Mouse (Mus musculus) midbrain, postnatal 0 days (tissue): ENCODE results near the gene Ypel1. TPM values are rescaled to one million over a fixed set of nuclear protein-coding genes. Genes with fewer than 3 reads are reported as not detected.
A peak's percentile ranks its signal among the peaks of the same experiment; 100 is the strongest.

Experiments
- ATAC-seq: fragments of 200-750 bp; cut with Nextera tagmentation; 2 replicates; pipeline ENCODE4 v1.8.0; 2017; ENCODE audit warnings: moderate number of reproducible peaks, mild to moderate bottlenecking, moderate TSS enrichment, moderate library complexity; ENCODE audit not compliant: low FRiP score
- DNase-seq: peaks from one replicate; pipeline ENCODE4 v3.0.0-alpha.2; 2015; ENCODE audit warnings: low spot score
- H3K27ac ChIP-seq: fragments of 300-500 bp; sonication (generic); 2 replicates; pipeline ENCODE4 v1.5.1; 2014; ENCODE audit warnings: low read depth, mild to moderate bottlenecking, low read length, mixed read lengths
- H3K27me3 ChIP-seq: fragments of 300-500 bp; sonication (generic); 2 replicates; pipeline ENCODE4 v1.6.1; 2014; ENCODE audit warnings: low read length, control low read depth, mixed read lengths; ENCODE audit not compliant: insufficient read depth
- H3K36me3 ChIP-seq: fragments of 300-500 bp; sonication (generic); 2 replicates; pipeline ENCODE4 v1.6.1; 2014; ENCODE audit warnings: low read length, control low read depth, mixed read lengths; ENCODE audit not compliant: insufficient read depth
- H3K4me1 ChIP-seq: fragments of 300-500 bp; sonication (generic); 2 replicates; pipeline ENCODE4 v1.6.1; 2014; ENCODE audit warnings: mild to moderate bottlenecking, control low read depth, antibody characterized with exemption, low read length, mixed read lengths; ENCODE audit not compliant: insufficient read depth
- H3K4me2 ChIP-seq: fragments of 300-500 bp; sonication (generic); 2 replicates; pipeline ENCODE4 v1.6.1; 2014; ENCODE audit warnings: low read depth, mild to moderate bottlenecking, low read length, mixed read lengths; ENCODE audit not compliant: poor library complexity, severe bottlenecking
- H3K4me3 ChIP-seq: fragments of 300-500 bp; sonication (generic); 2 replicates; pipeline ENCODE4 v1.5.1; 2014; ENCODE audit warnings: low read depth, mild to moderate bottlenecking, low read length, moderate library complexity
- H3K9ac ChIP-seq: fragments of 300-500 bp; sonication (generic); replicated peaks from 2 replicates; pipeline ENCODE4 v1.6.1; 2014; ENCODE audit warnings: mild to moderate bottlenecking, low read length, moderate library complexity, mixed read lengths; ENCODE audit not compliant: poor library complexity, severe bottlenecking
- H3K9me3 ChIP-seq: fragments of 300-500 bp; sonication (generic); 2 replicates; pipeline ENCODE4 v1.6.1; 2016; ENCODE audit warnings: low read length, control low read depth
- CTCF ChIP-seq: IDR thresholded peaks from 2 replicates; pipeline ENCODE4 v1.5.1; 2016; ENCODE audit warnings: antibody characterized with exemption, mild to moderate bottlenecking
- WGBS: fragments of 180-500 bp; shearing (Covaris S2); extraction: QIAGEN DNeasy Blood & Tissue Kit; methylation state at CpG from one replicate; pipeline ENCODE4 v1.1.7; 2014; 5-methylcytosine and 5-hydroxymethylcytosine counted together
- polyA plus RNA-seq: library from polyadenylated mRNA; unstranded; fragments of >200 nt; fragmentation: Nextera tagmentation; extraction: Ambion mirVana; gene quantifications from 2 replicates; pipeline ENCODE4 v1.2.1, GENCODE M21; 2015
- total RNA-seq: library from RNA; depleted of rRNA; stranded (reverse); fragments of >200 nt; gene quantifications from 2 replicates; pipeline ENCODE4 v1.2.3, GENCODE M21; 2014

Gene Ypel1
- total and polyA plus RNA-seq, 2 experiments from 2014 or later: 71.0 to 91.9 TPM

DNA sequence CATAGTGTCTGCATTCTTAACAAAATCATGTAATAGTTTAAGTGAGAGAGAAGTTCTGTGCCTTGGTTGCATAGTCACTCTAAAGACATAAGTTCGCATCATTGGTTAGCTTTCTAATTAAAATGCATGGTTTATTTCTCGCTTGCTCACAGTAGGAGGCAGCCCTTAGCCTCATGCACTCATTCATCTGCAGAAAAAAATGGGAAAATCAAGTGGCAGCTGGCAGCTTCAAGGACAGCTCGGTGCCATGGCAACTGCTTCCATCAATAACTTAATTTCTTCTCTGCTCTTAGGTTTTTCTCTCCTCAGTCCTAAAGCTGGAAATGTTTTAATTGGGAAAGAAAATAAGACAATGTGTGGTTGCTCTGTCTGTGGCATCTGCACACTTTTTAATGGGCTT, 13.9 kb upstream of the Ypel1 start:
- 0 out of 2 replicates have a peak, but pooled peaks have one; percentile 50 for ATAC-seq

DNA sequence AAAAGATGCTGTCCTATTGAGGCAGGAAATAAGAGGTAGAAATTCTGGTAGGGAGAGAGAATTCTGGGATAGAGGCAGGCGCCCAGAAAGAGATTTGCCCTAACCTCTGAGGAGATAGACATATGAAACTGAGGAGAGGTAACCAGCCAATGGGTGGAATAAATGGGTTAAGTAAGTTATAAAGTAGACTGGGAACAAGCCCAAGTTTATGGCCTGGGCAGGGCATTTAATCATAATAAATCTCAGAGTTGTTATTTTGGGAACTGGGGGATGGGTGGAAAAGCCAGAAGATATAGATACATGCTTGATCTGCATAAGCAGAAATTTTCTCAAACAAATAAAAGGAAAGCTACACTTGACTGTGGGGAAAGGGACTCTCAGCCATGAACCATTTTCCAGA, 7.2 kb upstream of the Ypel1 start:
- TF ChIP-seq CTCF: no peak
- WGBS: 81% methylated on average over 1 of the region's 1 CpGs
- Histone ChIP-seq H3K9me3 (no peaks in the 10 kb centered on the region), H3K9ac (no peak overlapping the region), H3K36me3 (no peaks in the 10 kb centered on the region), H3K4me3 (no peak overlapping the region), H3K27ac (no peak overlapping the region), H3K4me2 (no peak overlapping the region), H3K4me1 (no peaks in the 10 kb centered on the region), H3K27me3 (no peaks in the 10 kb centered on the region)
- DNase-seq: no peak
- no peak for ATAC-seq

More for the DNA sequence above, 13.9 kb upstream of the Ypel1 start:
- peak; percentile 63 for DNase-seq
- 21% methylated on average over 3 of the region's 3 CpGs for WGBS
- no peak overlapping the region for H3K9ac ChIP-seq
- H3K4me2 ChIP-seq: no peak overlapping the region
- H3K9me3 ChIP-seq: no peaks in the 10 kb centered on the region
- H3K4me3 ChIP-seq: no peak overlapping the region
- no peaks in the 10 kb centered on the region for H3K27me3 ChIP-seq
- no peaks in the 10 kb centered on the region for H3K36me3 ChIP-seq
- no peaks in the 10 kb centered on the region for H3K4me1 ChIP-seq
- no peak overlapping the region for H3K27ac ChIP-seq
- no peak for TF ChIP-seq CTCF

DNA sequence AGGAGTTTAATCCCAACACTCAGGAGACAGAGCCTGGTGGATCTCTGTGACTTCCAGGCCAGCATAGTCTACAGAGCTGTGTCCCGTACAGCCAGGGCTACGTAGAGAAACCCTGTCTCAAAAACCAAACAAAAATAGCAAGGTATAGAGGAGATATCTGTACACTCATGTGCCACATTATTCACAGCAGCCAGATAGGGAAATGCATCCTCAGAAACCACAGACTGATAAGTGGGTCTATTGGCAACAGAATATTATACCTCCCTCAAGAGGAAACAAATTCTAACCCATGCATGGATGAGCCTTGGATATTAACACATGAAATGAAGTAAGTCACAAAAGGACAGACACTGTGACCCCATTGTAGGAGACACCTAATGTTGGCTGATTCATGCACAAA, 1.9 kb upstream of the Ypel1 start:
- H3K4me1 ChIP-seq: no peaks in the 10 kb centered on the region
- no peaks in the 10 kb centered on the region for H3K9me3 ChIP-seq
- no peaks in the 10 kb centered on the region for H3K36me3 ChIP-seq
- no peaks in the 10 kb centered on the region for H3K27me3 ChIP-seq
- no peak overlapping the region for H3K9ac ChIP-seq
- DNase-seq (no peak), ATAC-seq (no peak)
- H3K27ac ChIP-seq: no peak overlapping the region
- 93% methylated on average over 2 of the region's 2 CpGs for WGBS
- TF ChIP-seq CTCF: no peak
- no peak overlapping the region for H3K4me3 ChIP-seq
- H3K4me2 ChIP-seq: no peak overlapping the region

DNA sequence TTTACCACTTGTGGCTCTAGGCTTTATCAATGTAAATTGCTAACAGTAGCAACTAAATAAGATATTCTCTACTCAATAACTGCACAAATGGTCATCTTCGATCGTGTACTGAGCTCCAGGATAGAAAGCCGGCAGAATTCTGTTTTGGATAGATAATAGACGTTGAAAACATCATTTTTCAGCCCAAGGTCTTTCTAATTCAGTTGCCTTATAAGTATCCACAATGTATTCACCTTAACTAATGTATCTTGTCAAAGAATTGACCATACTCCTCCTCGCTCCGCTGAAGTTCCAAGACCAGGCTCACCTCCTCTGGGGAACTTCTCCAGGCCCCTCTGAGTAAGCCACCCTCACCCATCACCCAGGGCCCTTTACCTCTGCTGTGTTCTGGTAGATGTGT, 1.2 kb downstream of the Ypel1 start:
- Histone ChIP-seq H3K4me3 (peak overlapping the region; percentile 89), H3K4me1 (no peaks in the 10 kb centered on the region), H3K9me3 (no peaks in the 10 kb centered on the region), H3K4me2 (peak overlapping the region; percentile 77), H3K27me3 (no peaks in the 10 kb centered on the region), H3K9ac (peak overlapping the region; percentile 85; the same call in 1 of the 2 replicates), H3K27ac (no peak overlapping the region), H3K36me3 (peaks cover 11% of the 10 kb centered on the region; the same call in 1 of the 2 replicates)
- WGBS: 30% methylated on average over 6 of the region's 6 CpGs
- TF ChIP-seq CTCF: no peak
- DNase-seq (no peak), ATAC-seq (no peak)

DNA sequence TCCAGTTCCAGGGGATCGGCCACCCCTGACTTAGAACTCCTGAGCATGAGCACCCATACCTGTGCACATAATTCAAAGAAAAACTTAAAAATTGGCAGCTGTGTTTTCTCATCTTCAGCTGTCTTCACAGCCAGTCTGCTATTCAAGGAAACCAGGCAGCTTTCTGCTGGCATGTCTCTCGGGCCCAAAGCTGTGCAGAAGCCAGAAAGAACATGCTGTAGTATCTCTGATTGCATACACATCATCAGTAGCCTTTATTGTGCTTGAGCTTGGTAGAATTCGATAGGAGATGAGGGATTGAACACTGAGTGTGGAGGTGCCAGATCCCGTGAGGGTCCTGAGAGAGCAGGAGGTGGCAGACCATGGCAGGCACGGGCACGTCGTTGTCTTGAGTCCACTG, 3.5 kb downstream of the Ypel1 start:
- no peak for DNase-seq
- peaks cover 12% of the 10 kb centered on the region; the same call in 1 of the 2 replicates for H3K36me3 ChIP-seq
- H3K4me1 ChIP-seq: no peaks in the 10 kb centered on the region
- TF ChIP-seq CTCF: no peak
- no peak overlapping the region for H3K4me3 ChIP-seq
- H3K4me2 ChIP-seq: no peak overlapping the region
- H3K27ac ChIP-seq: no peak overlapping the region
- 92% methylated on average over 7 of the region's 7 CpGs for WGBS
- H3K9ac ChIP-seq: no peak overlapping the region
- no peak for ATAC-seq
- no peaks in the 10 kb centered on the region for H3K9me3 ChIP-seq
- H3K27me3 ChIP-seq: no peaks in the 10 kb centered on the region

DNA sequence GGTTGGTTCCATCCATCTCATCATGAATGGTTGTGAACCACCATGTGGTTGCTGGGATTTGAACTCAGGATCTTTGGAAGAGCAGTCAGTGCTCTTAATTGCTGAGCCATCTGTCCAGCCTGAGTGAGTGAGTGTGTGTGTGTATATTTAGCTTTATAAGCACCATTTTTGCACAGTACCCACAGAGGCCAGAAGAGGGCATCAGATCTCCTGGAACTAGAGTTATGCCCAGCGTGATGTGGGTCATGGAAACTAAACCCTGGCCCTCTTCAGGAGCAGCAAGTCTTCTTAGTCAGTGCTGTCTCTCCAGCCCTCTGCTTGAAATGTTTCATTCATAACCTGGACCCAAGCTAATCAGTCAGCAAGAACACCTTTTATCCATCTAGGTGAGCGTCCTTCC, 6.8 kb downstream of the Ypel1 start:
- no peak for DNase-seq
- Histone ChIP-seq H3K4me1 (no peaks in the 10 kb centered on the region), H3K4me2 (no peak overlapping the region), H3K36me3 (peaks cover 14% of the 10 kb centered on the region), H3K27me3 (no peaks in the 10 kb centered on the region), H3K27ac (no peak overlapping the region), H3K4me3 (no peak overlapping the region), H3K9ac (no peak overlapping the region), H3K9me3 (no peaks in the 10 kb centered on the region)
- no peak for ATAC-seq
- 95% methylated on average over 2 of the region's 2 CpGs for WGBS
- TF ChIP-seq CTCF: peak; percentile 34; the same call in 1 of the 2 replicates
